Mouse (Mus musculus): ENCODE results near the gene Foxp2. TPM values are rescaled to one million over a fixed set of nuclear protein-coding genes. Genes with fewer than 3 reads are reported as not detected.

The Foxp2 gene
- polyA plus RNA-seq, 1 experiment from 2014 or later, result 16.9 TPM

DNA sequence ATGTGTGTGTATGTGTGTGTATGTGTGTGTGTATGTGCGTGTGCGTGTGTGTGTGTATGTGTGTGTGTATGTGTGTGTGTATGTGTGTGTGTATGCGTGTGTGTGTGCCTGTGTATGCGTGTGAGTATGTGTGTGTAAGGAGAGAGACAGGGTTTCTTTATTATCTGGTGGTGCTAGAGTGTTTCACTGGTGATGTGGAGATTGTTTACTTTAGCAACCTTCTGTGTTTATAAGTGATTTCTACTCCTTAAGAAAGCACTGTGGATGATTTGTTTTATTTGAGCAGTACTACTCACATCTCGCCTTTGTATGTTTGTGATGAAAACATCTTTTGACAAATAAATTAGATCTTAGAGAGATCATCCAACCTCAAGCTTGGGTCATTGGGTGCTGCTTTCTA lies 77.1 kb downstream of the Foxp2 start:
- no peak for ATAC-seq (ENCODE audit: low read depth)
- H3K27ac ChIP-seq (replicated peaks; ENCODE audit: low read depth, low read length), result no peak overlapping the region
- H3K4me2 ChIP-seq (ENCODE audit: low read depth, low read length), result no peak overlapping the region
- no peak overlapping the region for H3K4me3 ChIP-seq (ENCODE audit: low read depth, low read length)
- no peaks in the 10 kb centered on the region for H3K36me3 ChIP-seq (ENCODE audit: control insufficient read depth, insufficient read depth, low read length)
- no peak for DNase-seq (ENCODE audit: low spot score)
- WGBS, result 72% methylated on average over 5 of the region's 5 CpGs
- H3K27me3 ChIP-seq (replicated peaks; ENCODE audit: control insufficient read depth, insufficient read depth, low read length), result no peaks in the 10 kb centered on the region
- no peaks in the 10 kb centered on the region for H3K4me1 ChIP-seq (ENCODE audit: control insufficient read depth, insufficient read depth, low read length)
- H3K9me3 ChIP-seq (ENCODE audit: control insufficient read depth, low read length), result no peaks in the 10 kb centered on the region
- H3K9ac ChIP-seq (ENCODE audit: low read depth, low read length), result no peak overlapping the region

DNA sequence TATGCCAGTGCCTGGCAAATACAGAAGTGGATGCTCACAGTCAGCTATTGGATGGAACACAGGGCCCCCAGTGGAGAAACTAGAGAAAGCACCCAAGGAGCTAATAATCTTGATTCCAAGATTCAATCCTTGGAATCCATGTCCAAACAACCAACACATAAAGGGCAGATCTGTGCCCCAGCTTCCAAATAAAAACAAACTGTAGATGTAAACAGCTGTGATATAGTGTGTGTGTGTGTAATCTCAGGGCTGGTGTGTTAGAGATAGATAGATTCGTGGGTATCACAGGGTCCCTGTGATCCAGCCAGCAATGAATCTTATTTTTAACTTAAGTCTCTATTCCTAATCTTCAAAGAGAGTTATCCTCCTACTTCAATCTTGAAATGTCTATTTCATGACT lies 107.0 kb downstream of the Foxp2 start:
- no peak overlapping the region for H3K4me2 ChIP-seq (ENCODE audit: low read depth, low read length)
- no peaks in the 10 kb centered on the region for H3K4me1 ChIP-seq (ENCODE audit: control insufficient read depth, insufficient read depth, low read length)
- H3K9me3 ChIP-seq (ENCODE audit: control insufficient read depth, low read length), result no peaks in the 10 kb centered on the region
- H3K4me3 ChIP-seq (ENCODE audit: low read depth, low read length), result no peak overlapping the region
- no peaks in the 10 kb centered on the region for H3K27me3 ChIP-seq (replicated peaks; ENCODE audit: control insufficient read depth, insufficient read depth, low read length)
- no peak for ATAC-seq (ENCODE audit: low read depth)
- H3K27ac ChIP-seq (replicated peaks; ENCODE audit: low read depth, low read length), result no peak overlapping the region
- no peak overlapping the region for H3K9ac ChIP-seq (ENCODE audit: low read depth, low read length)
- H3K36me3 ChIP-seq (ENCODE audit: control insufficient read depth, insufficient read depth, low read length), result no peaks in the 10 kb centered on the region
- 100% methylated on average over 1 of the region's 1 CpGs for WGBS
- no peak for DNase-seq (ENCODE audit: low spot score)

DNA sequence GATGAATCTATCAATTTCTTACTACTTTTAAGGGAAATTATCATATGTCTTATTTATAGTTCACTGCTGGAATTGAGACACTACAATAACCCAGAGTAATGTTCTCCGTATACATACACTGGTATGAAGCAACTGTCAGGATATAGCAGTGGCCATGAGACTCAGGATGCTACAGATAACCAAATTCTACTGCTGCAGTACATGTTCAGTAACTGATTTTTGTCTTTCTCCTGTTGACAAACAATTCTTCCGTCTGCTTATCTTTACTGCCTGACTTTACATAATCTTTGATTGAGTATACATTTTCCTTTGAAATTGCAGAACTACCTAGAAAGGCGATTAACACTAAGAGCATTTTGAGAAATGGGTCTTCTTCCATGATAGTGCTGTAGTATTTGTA lies 127.3 kb downstream of the Foxp2 start:
- Histone ChIP-seq H3K4me3 (ENCODE audit: low read depth, low read length) (no peak overlapping the region), H3K9ac (ENCODE audit: low read depth, low read length) (no peak overlapping the region), H3K36me3 (ENCODE audit: control insufficient read depth, insufficient read depth, low read length) (no peaks in the 10 kb centered on the region), H3K4me1 (ENCODE audit: control insufficient read depth, insufficient read depth, low read length) (no peaks in the 10 kb centered on the region), H3K27me3 (replicated peaks; ENCODE audit: control insufficient read depth, insufficient read depth, low read length) (no peaks in the 10 kb centered on the region), H3K9me3 (ENCODE audit: control insufficient read depth, low read length) (no peaks in the 10 kb centered on the region), H3K27ac (replicated peaks; ENCODE audit: low read depth, low read length) (no peak overlapping the region), H3K4me2 (ENCODE audit: low read depth, low read length) (no peak overlapping the region)
- ATAC-seq (ENCODE audit: low read depth), result no peak
- DNase-seq (ENCODE audit: low spot score), result no peak
- WGBS, result 85% methylated on average over 3 of the region's 3 CpGs

DNA sequence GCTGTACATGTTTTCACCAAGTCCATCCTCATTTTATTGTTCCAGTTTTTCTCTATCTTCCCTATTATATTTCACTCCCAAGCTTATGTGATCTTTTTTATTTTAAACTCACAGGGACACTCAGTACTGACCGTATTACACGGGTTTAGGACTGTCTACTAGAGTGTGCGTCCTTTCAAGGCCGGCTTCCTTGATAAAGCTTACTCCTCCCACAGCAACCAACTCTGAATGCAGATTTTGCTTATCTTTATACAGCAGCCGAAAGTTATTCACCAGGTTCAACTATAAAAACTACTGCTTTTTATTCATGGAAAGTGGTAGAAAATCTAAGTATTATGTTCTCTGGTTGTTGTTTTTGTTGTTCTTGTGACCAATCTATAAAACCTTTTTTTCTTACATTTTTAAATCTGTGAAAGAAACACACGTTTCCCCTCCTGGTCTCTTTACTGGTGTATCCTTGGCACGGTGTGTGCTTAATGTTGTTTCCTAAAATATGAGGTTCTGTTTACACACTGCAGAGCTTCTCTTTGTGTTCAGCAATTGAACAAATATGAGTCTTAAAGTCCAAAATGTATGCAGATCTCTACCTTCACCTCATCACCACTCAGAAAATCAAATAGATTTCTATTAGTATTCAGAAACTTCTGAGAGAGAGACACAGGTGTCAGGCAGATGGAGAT lies 128.4 kb downstream of the Foxp2 start:
- ATAC-seq (ENCODE audit: low read depth), result no peak
- no peaks in the 10 kb centered on the region for H3K36me3 ChIP-seq (ENCODE audit: control insufficient read depth, insufficient read depth, low read length)
- 77% methylated on average over 7 of the region's 7 CpGs for WGBS
- no peak overlapping the region for H3K4me2 ChIP-seq (ENCODE audit: low read depth, low read length)
- H3K27me3 ChIP-seq (replicated peaks; ENCODE audit: control insufficient read depth, insufficient read depth, low read length), result no peaks in the 10 kb centered on the region
- H3K4me3 ChIP-seq (ENCODE audit: low read depth, low read length), result no peak overlapping the region
- no peaks in the 10 kb centered on the region for H3K4me1 ChIP-seq (ENCODE audit: control insufficient read depth, insufficient read depth, low read length)
- no peak overlapping the region for H3K9ac ChIP-seq (ENCODE audit: low read depth, low read length)
- H3K27ac ChIP-seq (replicated peaks; ENCODE audit: low read depth, low read length), result no peak overlapping the region
- no peak for DNase-seq (ENCODE audit: low spot score)
- no peaks in the 10 kb centered on the region for H3K9me3 ChIP-seq (ENCODE audit: control insufficient read depth, low read length)

DNA sequence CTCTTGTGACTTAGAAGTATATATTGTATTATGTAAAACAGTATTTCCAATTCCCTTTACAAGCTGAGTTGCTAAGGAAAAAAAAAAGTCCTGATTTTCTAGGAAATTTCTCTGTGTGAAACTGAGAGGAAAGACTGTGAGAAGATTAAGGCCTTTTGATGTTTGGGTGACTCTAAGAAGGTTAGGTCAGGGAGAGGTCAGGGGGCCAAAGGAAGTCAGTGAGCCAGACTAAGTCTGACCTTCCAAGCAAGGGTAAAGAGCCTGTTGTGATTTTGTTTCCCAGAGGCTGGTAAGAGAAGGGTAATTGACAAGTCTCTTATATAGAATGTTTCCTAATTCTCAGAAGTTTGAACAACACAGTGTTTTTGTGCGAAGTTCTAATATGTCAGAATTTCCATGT lies 162.1 kb downstream of the Foxp2 start:
- DNase-seq (ENCODE audit: low spot score), result no peak
- Histone ChIP-seq H3K4me3 (ENCODE audit: low read depth, low read length) (no peak overlapping the region), H3K4me1 (ENCODE audit: control insufficient read depth, insufficient read depth, low read length) (no peaks in the 10 kb centered on the region), H3K9me3 (ENCODE audit: control insufficient read depth, low read length) (no peaks in the 10 kb centered on the region), H3K9ac (ENCODE audit: low read depth, low read length) (no peak overlapping the region), H3K27me3 (replicated peaks; ENCODE audit: control insufficient read depth, insufficient read depth, low read length) (no peaks in the 10 kb centered on the region), H3K36me3 (ENCODE audit: control insufficient read depth, insufficient read depth, low read length) (no peaks in the 10 kb centered on the region), H3K4me2 (ENCODE audit: low read depth, low read length) (no peak overlapping the region), H3K27ac (replicated peaks; ENCODE audit: low read depth, low read length) (no peak overlapping the region)
- ATAC-seq (ENCODE audit: low read depth), result no peak
- WGBS, result 32% methylated on average over 1 of the region's 1 CpGs

DNA sequence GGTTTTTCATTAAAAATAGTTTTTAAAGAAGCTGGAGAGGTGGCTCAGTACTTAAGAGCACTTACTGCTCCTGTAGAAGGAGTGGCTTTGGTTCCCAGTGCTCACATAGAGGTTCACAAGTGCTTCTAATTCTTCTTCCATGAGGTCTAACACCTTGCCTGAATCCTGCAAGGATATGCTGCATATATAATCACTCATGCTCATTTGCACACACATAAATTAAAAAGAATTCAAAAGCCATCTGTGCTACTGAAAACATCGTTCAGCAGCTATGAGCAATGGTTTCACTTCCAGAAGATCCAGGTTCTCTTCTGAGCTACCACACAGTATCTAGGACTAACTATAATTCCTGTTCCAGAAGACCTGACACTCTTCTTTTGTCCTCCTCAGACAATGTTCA lies 200.4 kb downstream of the Foxp2 start:
- Histone ChIP-seq H3K4me1 (ENCODE audit: control insufficient read depth, insufficient read depth, low read length) (no peaks in the 10 kb centered on the region), H3K9ac (ENCODE audit: low read depth, low read length) (no peak overlapping the region), H3K36me3 (ENCODE audit: control insufficient read depth, insufficient read depth, low read length) (no peaks in the 10 kb centered on the region), H3K27me3 (replicated peaks; ENCODE audit: control insufficient read depth, insufficient read depth, low read length) (no peaks in the 10 kb centered on the region), H3K4me3 (ENCODE audit: low read depth, low read length) (no peak overlapping the region), H3K4me2 (ENCODE audit: low read depth, low read length) (no peak overlapping the region), H3K27ac (replicated peaks; ENCODE audit: low read depth, low read length) (no peak overlapping the region), H3K9me3 (ENCODE audit: control insufficient read depth, low read length) (no peaks in the 10 kb centered on the region)
- ATAC-seq (ENCODE audit: low read depth), result no peak
- no peak for DNase-seq (ENCODE audit: low spot score)
- WGBS, result 83% methylated on average over 1 of the region's 1 CpGs

DNA sequence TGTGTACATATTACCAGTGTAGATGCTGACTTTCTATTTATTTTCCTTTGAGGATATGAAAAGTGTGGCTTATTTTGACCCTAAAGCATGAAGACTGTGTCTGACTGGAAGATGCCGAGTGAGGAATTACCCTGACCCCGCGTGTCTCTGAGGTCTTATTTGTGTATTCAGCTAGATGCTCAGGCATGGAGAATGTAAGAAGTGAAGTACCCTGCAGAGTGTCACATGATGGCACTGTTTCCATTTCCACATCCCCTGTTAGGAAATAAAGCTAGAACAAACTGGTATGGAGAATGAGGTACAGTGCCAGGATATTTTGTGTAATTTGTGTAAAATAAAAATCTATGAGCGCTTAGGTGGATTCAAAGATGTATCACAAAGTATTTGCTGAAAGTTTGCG lies 219.8 kb downstream of the Foxp2 start:
- DNase-seq (ENCODE audit: low spot score) (peak; percentile 11), ATAC-seq (ENCODE audit: low read depth) (no peak)
- Histone ChIP-seq H3K4me1 (ENCODE audit: control insufficient read depth, insufficient read depth, low read length) (no peaks in the 10 kb centered on the region), H3K36me3 (ENCODE audit: control insufficient read depth, insufficient read depth, low read length) (no peaks in the 10 kb centered on the region), H3K27ac (replicated peaks; ENCODE audit: low read depth, low read length) (no peak overlapping the region), H3K4me3 (ENCODE audit: low read depth, low read length) (no peak overlapping the region), H3K27me3 (replicated peaks; ENCODE audit: control insufficient read depth, insufficient read depth, low read length) (no peaks in the 10 kb centered on the region), H3K9me3 (ENCODE audit: control insufficient read depth, low read length) (no peaks in the 10 kb centered on the region), H3K4me2 (ENCODE audit: low read depth, low read length) (no peak overlapping the region), H3K9ac (ENCODE audit: low read depth, low read length) (no peak overlapping the region)
- WGBS, result 64% methylated on average over 5 of the region's 5 CpGs

DNA sequence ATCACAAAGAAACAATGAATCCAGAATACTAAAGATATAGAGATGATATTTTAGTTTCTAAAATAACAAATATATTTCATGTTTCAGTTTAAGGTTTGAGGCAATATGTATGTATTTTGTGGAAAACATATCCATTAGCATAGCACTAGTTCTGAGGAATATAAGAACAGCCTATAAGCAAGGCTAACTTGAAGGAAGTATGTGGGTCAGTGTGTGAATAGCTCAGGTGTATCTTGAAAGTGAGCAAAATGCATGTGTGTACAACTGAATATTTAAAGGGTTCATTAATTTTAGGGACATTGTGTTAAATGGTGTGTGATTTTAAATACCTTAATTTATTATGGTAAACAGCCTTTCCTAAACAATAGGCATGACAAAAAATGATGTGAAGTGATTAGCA lies 220.2 kb downstream of the Foxp2 start:
- Histone ChIP-seq H3K9ac (ENCODE audit: low read depth, low read length) (no peak overlapping the region), H3K27ac (replicated peaks; ENCODE audit: low read depth, low read length) (no peak overlapping the region), H3K4me2 (ENCODE audit: low read depth, low read length) (no peak overlapping the region), H3K27me3 (replicated peaks; ENCODE audit: control insufficient read depth, insufficient read depth, low read length) (no peaks in the 10 kb centered on the region), H3K9me3 (ENCODE audit: control insufficient read depth, low read length) (no peaks in the 10 kb centered on the region), H3K36me3 (ENCODE audit: control insufficient read depth, insufficient read depth, low read length) (no peaks in the 10 kb centered on the region), H3K4me3 (ENCODE audit: low read depth, low read length) (no peak overlapping the region), H3K4me1 (ENCODE audit: control insufficient read depth, insufficient read depth, low read length) (no peaks in the 10 kb centered on the region)
- no peak for ATAC-seq (ENCODE audit: low read depth)
- DNase-seq (ENCODE audit: low spot score), result no peak

DNA sequence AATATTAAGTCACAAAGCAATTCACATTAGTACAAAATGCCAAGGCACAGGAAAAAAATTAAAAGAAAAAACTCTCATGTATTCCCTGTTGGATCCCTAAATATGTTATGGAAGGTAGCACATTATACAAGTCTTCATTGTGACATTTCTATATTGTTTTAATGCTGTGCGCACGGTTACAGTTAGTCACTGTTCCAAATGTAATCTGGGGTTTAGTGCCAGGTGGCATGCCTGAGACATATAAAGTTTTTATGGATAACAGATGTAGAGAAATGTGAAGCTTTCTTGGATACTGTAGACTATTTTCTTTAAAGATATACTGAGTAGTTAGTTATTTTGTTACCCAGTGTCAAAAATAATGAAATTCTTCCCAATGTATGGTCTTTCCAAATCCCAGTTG lies 229.0 kb downstream of the Foxp2 start:
- no peak overlapping the region for H3K4me2 ChIP-seq (ENCODE audit: low read depth, low read length)
- H3K4me1 ChIP-seq (ENCODE audit: control insufficient read depth, insufficient read depth, low read length), result no peaks in the 10 kb centered on the region
- WGBS, result 43% methylated on average over 2 of the region's 2 CpGs
- no peak overlapping the region for H3K9ac ChIP-seq (ENCODE audit: low read depth, low read length)
- no peak overlapping the region for H3K4me3 ChIP-seq (ENCODE audit: low read depth, low read length)
- no peak for DNase-seq (ENCODE audit: low spot score)
- no peaks in the 10 kb centered on the region for H3K27me3 ChIP-seq (replicated peaks; ENCODE audit: control insufficient read depth, insufficient read depth, low read length)
- ATAC-seq (ENCODE audit: low read depth), result no peak
- H3K36me3 ChIP-seq (ENCODE audit: control insufficient read depth, insufficient read depth, low read length), result no peaks in the 10 kb centered on the region
- H3K9me3 ChIP-seq (ENCODE audit: control insufficient read depth, low read length), result no peaks in the 10 kb centered on the region
- no peak overlapping the region for H3K27ac ChIP-seq (replicated peaks; ENCODE audit: low read depth, low read length)
